Mouse (Mus musculus) splenic B cell, adult 2 months (primary cell): ENCODE measurements around the gene Pde4dip.

Source experiments
- DNase-seq: peaks from one replicate; pipeline ENCODE4 v3.0.0-alpha.2; 2011; ENCODE audit warnings: low read depth, low spot score
- H3K27me3 ChIP-seq: 2 replicates; pipeline ENCODE4 v1.6.1; 2012; ENCODE audit warnings: mild to moderate bottlenecking, low read length, moderate library complexity, mixed read lengths; ENCODE audit not compliant: control insufficient read depth, poor library complexity, insufficient read depth, severe bottlenecking
- H3K36me3 ChIP-seq: 2 replicates; pipeline ENCODE4 v1.6.1; 2012; ENCODE audit warnings: mild to moderate bottlenecking, low read length, moderate library complexity, mixed read lengths; ENCODE audit not compliant: control insufficient read depth, poor library complexity, insufficient read depth, severe bottlenecking

Gene Pde4dip

DNA sequence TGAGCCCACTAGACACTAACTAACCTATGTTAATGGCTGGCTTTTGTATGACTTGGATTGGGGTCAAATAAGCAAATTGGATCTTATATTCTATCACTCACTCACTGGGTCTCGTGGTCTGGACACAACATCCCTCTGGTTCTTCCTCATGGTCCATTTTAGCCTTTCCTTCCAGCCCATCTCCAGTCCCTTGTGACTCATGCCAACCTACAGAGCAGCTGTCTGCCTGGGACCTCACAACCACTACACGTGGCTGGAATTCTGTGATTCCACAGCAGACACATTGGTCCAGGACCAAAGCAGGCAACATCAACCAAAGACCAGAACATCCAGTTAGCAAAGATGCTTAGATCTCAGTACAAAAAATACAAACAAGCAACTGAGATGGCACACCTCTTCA is 36.7 kb upstream of the Pde4dip start:
- H3K36me3 ChIP-seq = peaks cover 5% of the 10 kb centered on the region; the same call in 1 of the 2 replicates
- H3K27me3 ChIP-seq = no peaks in the 10 kb centered on the region
- no peak for DNase-seq

DNA sequence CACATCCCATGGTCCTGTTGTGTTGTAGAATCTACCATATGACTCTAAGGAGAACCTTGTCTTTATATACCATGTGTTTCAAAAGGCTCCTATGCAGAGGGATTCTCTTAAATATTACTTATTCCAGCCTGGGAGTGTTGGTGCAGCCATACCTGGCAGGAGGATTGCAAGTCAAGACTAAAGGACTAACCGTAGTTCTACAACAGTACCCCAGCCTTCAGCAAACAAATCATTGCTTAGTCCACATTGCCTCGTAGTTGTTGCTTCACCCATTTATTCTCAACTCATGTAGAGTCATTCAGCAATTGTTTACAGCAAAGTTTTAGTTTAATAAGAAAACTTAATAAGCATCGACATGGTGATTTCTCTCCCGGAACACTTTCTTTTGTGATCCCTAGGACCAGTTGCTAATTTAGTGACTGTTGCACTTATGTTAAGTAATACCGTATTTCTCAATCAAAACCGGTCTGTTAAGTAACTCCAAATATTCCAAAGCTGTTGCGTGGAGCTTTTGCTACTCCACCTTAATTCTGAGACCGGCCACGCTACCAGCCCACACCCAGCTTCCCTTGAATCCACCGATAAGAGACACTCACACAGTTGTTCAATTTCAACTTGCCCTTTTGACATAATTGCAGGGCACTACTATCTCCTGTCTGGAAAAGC is 30.5 kb upstream of the Pde4dip start:
- H3K36me3 ChIP-seq = peaks cover 13% of the 10 kb centered on the region
- no peak for DNase-seq
- no peaks in the 10 kb centered on the region for H3K27me3 ChIP-seq

DNA sequence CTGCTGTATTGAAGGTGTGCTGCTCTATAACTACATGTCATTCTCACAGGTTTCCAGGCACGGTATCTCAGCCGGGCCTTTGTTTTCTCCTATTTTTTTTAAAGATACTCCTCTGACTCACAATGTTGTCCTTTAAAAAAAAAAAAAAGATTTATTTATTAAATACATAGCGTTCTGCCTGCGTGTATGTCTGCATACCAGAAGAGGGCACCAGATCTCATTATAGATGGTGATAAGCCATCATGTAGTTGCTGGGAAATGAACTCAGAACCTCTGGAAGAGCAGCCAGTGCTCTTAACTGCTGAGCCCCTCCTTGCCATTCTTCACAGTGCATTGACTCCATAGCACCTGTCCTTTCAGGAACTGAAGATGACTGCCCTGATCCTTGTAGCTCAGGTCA is 26.6 kb upstream of the Pde4dip start:
- DNase-seq = peak; percentile 31
- H3K27me3 ChIP-seq = no peaks in the 10 kb centered on the region

DNA sequence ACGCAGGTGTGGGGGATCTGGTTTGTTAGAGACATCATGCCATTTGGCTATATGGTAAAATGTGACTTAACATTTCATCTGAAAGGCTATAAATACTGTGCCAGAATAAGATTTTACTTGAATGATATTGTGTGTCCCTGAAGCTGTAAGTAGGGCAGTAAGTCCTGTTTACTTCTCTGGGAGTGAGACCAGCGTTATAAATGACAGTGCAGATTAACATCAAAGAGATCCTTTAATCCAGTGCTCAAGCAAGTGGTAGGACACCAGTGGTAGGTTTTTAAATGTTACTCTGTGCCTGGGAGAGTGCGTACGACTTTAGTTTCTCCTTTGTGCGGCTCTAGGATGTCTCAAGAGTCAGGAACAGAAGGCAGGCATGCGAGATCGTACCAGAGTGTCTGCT is 22.6 kb upstream of the Pde4dip start:
- Histone ChIP-seq H3K36me3 (peaks cover 3% of the 10 kb centered on the region), H3K27me3 (no peaks in the 10 kb centered on the region)
- DNase-seq = no peak

More for the DNA sequence above, 26.6 kb upstream of the Pde4dip start:
- H3K36me3 ChIP-seq = peaks cover 8% of the 10 kb centered on the region

DNA sequence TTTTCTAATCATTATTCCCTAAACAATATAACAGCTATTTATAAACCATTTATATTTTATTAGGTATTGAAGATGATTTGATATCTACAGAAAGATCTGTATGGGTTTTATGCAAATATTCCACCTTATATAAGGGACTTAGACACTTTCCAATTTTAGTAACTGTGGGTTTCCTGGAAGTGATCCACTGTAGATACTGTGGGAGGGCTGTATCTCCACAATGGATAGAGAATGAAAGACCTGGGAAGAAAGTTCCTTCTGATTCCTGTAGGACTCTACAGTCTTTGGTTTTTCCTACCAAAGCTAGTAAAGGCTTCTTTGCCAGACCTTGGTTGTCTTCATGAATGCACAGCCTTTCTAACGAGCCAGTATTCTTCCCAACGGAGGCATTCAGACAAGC is 21.2 kb upstream of the Pde4dip start:
- H3K36me3 ChIP-seq = peaks cover 3% of the 10 kb centered on the region
- DNase-seq = no peak
- no peaks in the 10 kb centered on the region for H3K27me3 ChIP-seq

DNA sequence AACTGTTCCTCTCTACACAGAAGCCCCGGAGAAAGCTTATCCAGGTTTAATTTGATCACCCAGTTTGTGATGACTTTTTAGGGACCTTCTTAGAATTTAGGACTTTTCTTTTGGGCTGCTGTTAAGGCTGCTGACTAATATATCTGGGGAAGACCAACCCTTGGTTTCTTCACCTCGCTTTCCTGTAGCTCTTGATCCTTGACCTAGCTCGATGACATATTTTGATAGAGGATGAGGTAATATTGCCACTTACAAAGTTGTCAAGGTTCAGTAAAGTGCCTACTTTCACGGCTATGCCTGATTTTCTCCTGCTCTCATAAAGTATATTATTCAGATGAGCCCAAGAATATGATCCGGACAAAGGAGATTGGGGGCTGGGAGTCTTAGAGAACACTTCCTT is 13.1 kb upstream of the Pde4dip start:
- Histone ChIP-seq H3K27me3 (no peaks in the 10 kb centered on the region), H3K36me3 (0 out of 2 replicates have a peak, but pooled peaks cover under 1% of the 10 kb centered on the region)
- peak; percentile 4 for DNase-seq

DNA sequence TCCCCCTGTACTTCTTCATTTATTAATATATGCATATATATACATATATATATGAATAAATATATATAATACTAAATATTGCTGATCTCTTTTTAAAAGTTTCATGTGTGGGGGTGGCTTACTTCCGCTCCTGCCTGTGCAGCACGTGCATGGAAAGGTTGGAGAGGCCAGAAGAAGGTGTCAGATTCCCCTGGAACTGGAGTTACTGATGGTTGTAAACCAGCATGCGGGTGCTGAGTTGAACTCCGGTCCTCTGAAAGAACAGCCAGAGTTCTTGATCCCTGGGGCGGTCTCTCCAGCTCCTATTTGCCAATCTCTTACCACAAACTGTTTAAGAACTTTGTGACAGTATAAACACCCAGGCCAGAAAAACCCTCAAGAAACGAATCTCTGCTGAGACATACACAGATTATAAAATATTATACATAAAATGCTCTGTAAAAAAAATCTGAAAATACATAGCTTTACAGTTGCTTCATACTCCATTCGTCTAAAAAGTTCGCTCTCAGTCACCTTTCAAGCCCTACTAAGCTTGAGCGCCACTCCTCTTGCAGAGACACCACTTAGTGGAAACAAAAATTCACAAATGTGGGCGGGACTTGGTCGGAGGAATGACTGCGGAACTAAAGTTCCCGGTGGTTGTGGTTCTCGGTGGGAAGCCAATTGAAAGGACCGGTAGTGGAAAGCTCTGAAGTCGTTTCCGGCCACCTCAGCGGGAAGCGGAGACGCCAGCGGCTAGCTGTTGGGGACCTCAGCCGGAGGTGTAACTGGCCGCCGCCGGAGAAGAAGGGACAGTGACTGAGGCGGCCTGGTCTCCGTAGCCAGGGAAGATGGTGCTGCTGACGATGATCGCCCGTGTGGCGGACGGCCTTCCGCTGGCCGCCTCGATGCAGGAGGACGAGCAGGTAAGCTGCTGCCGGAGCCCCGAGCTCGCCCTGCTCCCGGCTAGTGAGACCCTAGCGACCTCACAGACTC is 12.3 kb upstream of the Pde4dip start, which contains the start of gene Sec22b:
Sec22b (plus strand) TSS at position 675 of the 975 bp plus-strand sequence.
- H3K27me3 ChIP-seq = no peaks in the 10 kb centered on the region
- DNase-seq = peak; percentile 93
- no peaks in the 10 kb centered on the region for H3K36me3 ChIP-seq

DNA sequence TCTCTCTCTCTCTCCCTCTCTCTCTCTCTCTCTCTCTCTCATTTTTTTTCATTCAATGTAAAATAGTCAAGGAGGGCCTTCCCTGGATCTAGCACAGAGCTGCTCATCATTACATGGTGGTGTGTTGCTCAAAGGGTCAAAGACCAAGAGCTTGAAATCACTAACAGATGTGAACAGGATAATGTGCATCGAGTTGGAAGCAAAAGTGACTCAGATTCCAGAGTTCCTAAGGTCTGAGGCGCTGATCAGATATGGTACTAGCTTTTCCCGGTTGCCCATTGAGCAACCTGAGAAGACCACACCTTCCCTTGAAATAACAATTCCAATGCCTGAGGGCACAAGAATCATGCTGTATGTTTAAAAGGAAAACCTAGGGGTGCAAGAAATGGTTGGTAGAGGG is 9.9 kb upstream of the Pde4dip start:
- Histone ChIP-seq H3K27me3 (no peaks in the 10 kb centered on the region), H3K36me3 (no peaks in the 10 kb centered on the region)
- no peak for DNase-seq

DNA sequence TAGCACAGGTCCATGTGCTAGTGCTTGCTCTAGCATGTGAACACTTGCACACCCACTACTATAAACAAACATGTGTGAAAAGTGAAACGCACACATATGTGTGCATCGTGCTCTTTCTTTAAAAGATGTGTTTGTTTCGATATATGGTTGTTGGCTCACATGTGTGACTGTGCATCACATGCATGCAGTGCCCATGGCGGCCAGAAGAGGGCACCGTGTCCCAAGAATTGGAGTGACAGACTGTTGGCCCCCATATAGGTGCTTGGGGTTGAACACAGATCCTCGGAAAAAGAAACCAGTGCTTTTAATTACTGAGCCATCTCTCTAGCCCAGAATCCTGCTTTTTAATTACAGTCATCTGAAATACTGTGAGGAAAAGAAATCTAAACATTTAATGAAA is 6.2 kb upstream of the Pde4dip start:
- H3K36me3 ChIP-seq = no peaks in the 10 kb centered on the region
- no peaks in the 10 kb centered on the region for H3K27me3 ChIP-seq
- peak; percentile 55 for DNase-seq

DNA sequence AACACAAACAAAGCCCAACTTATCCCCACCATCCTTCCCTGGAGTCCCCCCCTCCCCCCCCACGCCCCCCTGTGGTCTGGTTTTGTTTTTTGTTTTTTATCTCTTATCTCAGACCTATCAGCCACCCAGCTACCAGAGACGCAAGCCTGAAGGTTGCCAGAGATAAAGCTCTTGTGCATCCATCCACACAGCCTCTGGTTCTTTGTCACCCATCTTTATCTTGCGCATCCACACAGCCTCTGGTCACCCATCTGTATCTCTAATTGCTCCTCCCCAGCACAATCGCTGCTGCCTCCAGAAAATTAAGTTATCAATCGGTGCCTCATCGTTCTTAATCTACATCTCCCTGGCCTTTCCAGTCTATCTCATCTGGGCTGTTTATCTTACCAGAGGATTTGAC is 1.7 kb upstream of the Pde4dip start:
- Histone ChIP-seq H3K27me3 (no peaks in the 10 kb centered on the region), H3K36me3 (no peaks in the 10 kb centered on the region)
- no peak for DNase-seq

DNA sequence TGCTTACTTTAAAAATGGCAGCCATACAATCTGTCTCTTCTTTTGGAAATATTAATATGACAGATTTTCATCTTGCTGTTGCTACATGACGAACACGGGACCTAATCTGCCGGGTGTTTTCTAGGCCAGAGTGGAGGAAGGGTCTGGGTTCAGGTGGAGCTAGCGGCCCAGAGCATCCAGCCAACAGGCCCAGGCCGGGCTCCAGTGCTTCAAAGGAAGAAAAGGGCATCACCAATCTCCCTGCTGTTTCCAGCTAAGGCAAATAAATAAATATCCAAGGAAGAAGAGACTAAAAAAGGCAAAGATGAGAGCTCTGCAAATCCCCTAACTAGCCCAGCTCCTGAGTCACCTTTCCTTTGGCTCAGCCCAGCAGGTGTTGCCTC is 731 bp downstream of the Pde4dip start:
- Histone ChIP-seq H3K36me3 (no peaks in the 10 kb centered on the region), H3K27me3 (no peaks in the 10 kb centered on the region)
- DNase-seq = no peak

DNA sequence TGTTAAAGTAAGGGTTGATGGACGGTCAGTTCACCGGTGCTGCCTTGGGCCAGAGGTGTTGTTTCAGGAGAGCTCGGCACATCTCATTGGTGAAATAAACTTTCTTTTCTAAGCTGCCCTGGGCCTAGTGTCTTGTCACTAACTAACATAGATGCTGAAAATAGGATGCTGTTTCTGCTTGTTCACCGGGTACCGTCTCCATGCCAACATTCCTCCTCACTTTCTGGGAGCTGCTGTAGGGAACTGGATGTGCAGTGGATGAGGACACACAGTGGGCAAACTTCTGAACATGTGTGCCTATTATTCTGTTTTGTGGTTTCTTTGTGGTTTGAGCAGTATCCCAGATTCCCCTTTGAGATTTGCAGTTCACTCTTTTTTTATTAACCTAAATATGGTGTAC is 6.9 kb downstream of the Pde4dip start:
- DNase-seq = no peak

DNA sequence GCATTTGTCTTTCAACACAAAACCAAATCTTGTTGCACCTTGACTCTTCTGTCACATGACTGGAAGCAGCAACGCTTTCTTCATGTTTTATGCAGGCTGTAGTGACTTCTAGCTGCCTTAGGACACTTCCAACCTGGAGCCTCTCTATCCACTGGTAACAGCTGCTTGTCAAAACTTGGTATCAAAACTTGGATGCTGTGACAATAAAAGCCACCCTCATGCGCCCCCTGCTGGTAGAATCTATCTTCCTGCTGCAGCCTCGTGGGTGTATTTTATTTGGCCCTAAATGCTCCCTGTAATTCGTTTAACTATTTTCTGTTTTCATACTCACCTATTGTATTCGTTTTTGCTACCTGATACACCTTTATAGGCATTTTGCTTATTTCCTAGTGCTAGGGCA is 9.3 kb downstream of the Pde4dip start:
- DNase-seq = peak; percentile 85
- Histone ChIP-seq H3K27me3 (no peaks in the 10 kb centered on the region), H3K36me3 (no peaks in the 10 kb centered on the region)

More for the DNA sequence above, 6.9 kb downstream of the Pde4dip start:
- no peaks in the 10 kb centered on the region for H3K27me3 ChIP-seq
- H3K36me3 ChIP-seq = no peaks in the 10 kb centered on the region

DNA sequence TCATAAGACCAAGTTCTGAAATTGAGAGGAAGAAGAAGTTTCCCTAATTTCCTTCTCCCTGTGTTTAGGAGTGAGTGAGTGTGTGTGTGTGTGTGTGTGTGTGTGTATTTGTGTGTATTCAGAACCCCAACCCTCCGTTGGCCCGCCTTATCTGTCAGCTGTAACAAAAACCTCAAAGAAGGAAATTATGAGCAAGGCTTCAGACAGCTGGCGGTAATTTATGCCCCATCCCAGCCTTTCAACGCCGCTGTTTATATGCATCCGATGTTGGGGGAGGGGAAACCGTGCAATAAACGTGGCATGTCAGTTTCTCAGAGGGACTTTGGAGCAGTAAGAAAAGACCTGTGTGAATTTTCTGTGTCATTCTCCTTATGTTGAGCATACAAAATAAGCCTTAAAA is 12.2 kb downstream of the Pde4dip start:
- Histone ChIP-seq H3K27me3 (no peaks in the 10 kb centered on the region), H3K36me3 (no peaks in the 10 kb centered on the region)
- DNase-seq = no peak

DNA sequence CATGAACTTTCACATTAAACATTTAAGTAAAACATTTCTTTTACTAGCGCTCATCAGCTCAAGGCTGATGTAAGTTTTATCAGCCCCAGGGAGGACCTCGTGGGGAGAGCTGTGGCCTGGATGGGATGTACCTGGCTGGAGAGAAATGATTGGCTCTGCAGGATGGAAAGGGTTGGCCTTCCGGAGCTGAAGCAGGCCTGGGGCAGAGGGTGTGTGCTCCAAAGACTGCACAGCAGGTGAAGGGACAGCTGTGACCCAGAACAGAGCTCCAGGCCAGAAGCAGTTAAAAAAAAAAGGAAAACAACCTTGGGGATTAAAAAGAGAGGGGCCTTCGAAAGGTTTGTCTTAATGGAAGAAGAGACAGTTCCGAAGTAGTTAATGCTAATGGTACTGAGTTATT is 13.7 kb downstream of the Pde4dip start:
- no peaks in the 10 kb centered on the region for H3K27me3 ChIP-seq
- DNase-seq = no peak

More for the DNA sequence above, 13.7 kb downstream of the Pde4dip start:
- no peaks in the 10 kb centered on the region for H3K36me3 ChIP-seq
